Comparison of ENCODE assay signal across 17 mouse cellular contexts in the genomic region with DNA sequence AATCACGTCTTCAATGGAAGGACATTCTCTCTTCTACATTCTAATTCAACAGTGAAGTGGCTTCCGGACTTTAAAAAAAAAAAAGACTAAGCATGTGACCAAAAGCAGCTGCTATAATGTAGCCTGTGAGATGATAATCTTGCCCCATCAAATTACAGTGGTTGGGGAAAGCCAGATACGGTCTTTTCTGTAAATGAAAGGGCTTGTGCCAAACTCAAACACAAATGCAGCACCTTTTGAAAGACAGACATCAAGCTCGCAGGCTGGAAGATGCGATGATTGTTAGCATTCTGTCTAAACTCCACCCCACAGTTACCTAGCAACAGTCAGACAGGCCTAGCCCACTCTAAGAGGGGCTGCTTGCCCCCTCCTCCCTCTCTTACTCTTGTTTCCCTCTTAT. TPM values are rescaled to one million over a fixed set of nuclear protein-coding genes. Genes with fewer than 3 reads are reported as not detected.
DNase-seq lines count a peak whose midpoint lies in the region; ATAC-seq and TF ChIP-seq lines count a peak whose summit lies in the region.
"Had no signal": no experiment of that assay in that cellular context is flagged by ENCODE, and none has a peak within 500 bp of the region (broad histone marks: within the 10 kb centered on the region; RNA-seq: fewer than 3 reads in every experiment).

No protein-coding gene starts in this region.

- H3K36me3 ChIP-seq in intestine, embryonic 14.5 days (ENCODE audit: control insufficient read depth, insufficient read depth, low read length): peaks cover 33% of the 10 kb centered on the region
- H3K36me3 ChIP-seq in intestine, embryonic 16.5 days (ENCODE audit: control insufficient read depth, insufficient read depth, low read length): peaks cover 6% of the 10 kb centered on the region; the same call in 1 of the 2 replicates
- H3K36me3 ChIP-seq in neural tube, embryonic 12.5 days: peaks cover 32% of the 10 kb centered on the region
- peaks cover 24% of the 10 kb centered on the region for H3K36me3 ChIP-seq in neural tube, embryonic 15.5 days

- no peak overlapping the region for H3K9ac ChIP-seq in intestine, embryonic 14.5 days (ENCODE audit: low read length)
- H3K9ac ChIP-seq in intestine, embryonic 16.5 days (ENCODE audit: low read depth, low read length): no peak overlapping the region
- H3K9ac ChIP-seq in neural tube, embryonic 12.5 days: 0 out of 2 replicates have a peak overlapping the region, but pooled peaks have one; percentile 30
- H3K9ac ChIP-seq in neural tube, embryonic 15.5 days (replicated peaks): no peak overlapping the region
- H3K9ac ChIP-seq: embryonic facial prominence, embryonic 12.5 days; forebrain, embryonic 15.5 days; hindbrain, embryonic 14.5 days; liver, embryonic 15.5 days had no signal

- no peak overlapping the region for H3K4me3 ChIP-seq in intestine, embryonic 14.5 days (ENCODE audit: low read depth, low read length)
- H3K4me3 ChIP-seq in intestine, embryonic 16.5 days (ENCODE audit: low read length): no peak overlapping the region
- no peak overlapping the region for H3K4me3 ChIP-seq in neural tube, embryonic 12.5 days
- H3K4me3 ChIP-seq in neural tube, embryonic 15.5 days (replicated peaks): no peak overlapping the region
- no peak overlapping the region for H3K4me3 ChIP-seq in olfactory bulb, adult 2 months (ENCODE audit: insufficient read depth, low read depth, low read length)
- H3K4me3 ChIP-seq: embryonic facial prominence, embryonic 12.5 days; forebrain, embryonic 15.5 days; liver, embryonic 15.5 days had no signal

- TF ChIP-seq CTCF in olfactory bulb, adult 2 months (IDR thresholded peaks at IDR 0.05; ENCODE audit: insufficient read depth, low read depth, low read length): no peak

- ATAC-seq in intestine, embryonic 14.5 days (replicated peaks; ENCODE audit: low FRiP score, low TSS enrichment, low read depth): no peak
- ATAC-seq in intestine, embryonic 16.5 days: no peak
- ATAC-seq in neural tube, embryonic 12.5 days (ENCODE audit: low FRiP score, low read depth): no peak
- ATAC-seq in neural tube, embryonic 15.5 days (ENCODE audit: low FRiP score): no peak
- ATAC-seq: forebrain, embryonic 15.5 days had no signal

- no peaks in the 10 kb centered on the region for H3K27me3 ChIP-seq in intestine, embryonic 14.5 days (replicated peaks; ENCODE audit: control insufficient read depth, insufficient read depth, low read length)
- H3K27me3 ChIP-seq in intestine, embryonic 16.5 days (replicated peaks; ENCODE audit: control insufficient read depth, insufficient read depth, low read length): no peaks in the 10 kb centered on the region
- H3K27me3 ChIP-seq in neural tube, embryonic 12.5 days (replicated peaks): no peaks in the 10 kb centered on the region
- H3K27me3 ChIP-seq in neural tube, embryonic 15.5 days (replicated peaks): no peaks in the 10 kb centered on the region
- H3K27me3 ChIP-seq: embryonic facial prominence, embryonic 12.5 days; forebrain, embryonic 15.5 days; liver, embryonic 15.5 days had no signal

- H3K4me1 ChIP-seq in intestine, embryonic 14.5 days (replicated peaks; ENCODE audit: control insufficient read depth, insufficient read depth, low read length): peaks cover 7% of the 10 kb centered on the region
- peaks cover 14% of the 10 kb centered on the region for H3K4me1 ChIP-seq in intestine, embryonic 16.5 days (ENCODE audit: control insufficient read depth, insufficient read depth, low read length)
- peaks cover 28% of the 10 kb centered on the region for H3K4me1 ChIP-seq in neural tube, embryonic 12.5 days
- H3K4me1 ChIP-seq in neural tube, embryonic 15.5 days: peaks cover 47% of the 10 kb centered on the region
- H3K4me1 ChIP-seq in olfactory bulb, adult 2 months (ENCODE audit: control insufficient read depth, insufficient read depth, low read length): peaks cover 16% of the 10 kb centered on the region

- no peak overlapping the region for H3K27ac ChIP-seq in intestine, embryonic 14.5 days (ENCODE audit: low read depth)
- H3K27ac ChIP-seq in intestine, embryonic 16.5 days (ENCODE audit: low read length): no peak overlapping the region
- H3K27ac ChIP-seq in neural tube, embryonic 12.5 days: 0 out of 2 replicates have a peak overlapping the region, but pooled peaks have one; percentile 9
- H3K27ac ChIP-seq in neural tube, embryonic 15.5 days (replicated peaks): no peak overlapping the region
- peak overlapping the region; percentile 70 for H3K27ac ChIP-seq in olfactory bulb, adult 2 months (ENCODE audit: insufficient read depth, low read depth, low read length)
- H3K27ac ChIP-seq: embryonic facial prominence, embryonic 12.5 days; hindbrain, embryonic 14.5 days; liver, embryonic 15.5 days had no signal

- no peak overlapping the region for H3K4me2 ChIP-seq in intestine, embryonic 14.5 days (ENCODE audit: low read length)
- H3K4me2 ChIP-seq in intestine, embryonic 16.5 days (ENCODE audit: low read depth, low read length): no peak overlapping the region
- peak overlapping the region; percentile 24 for H3K4me2 ChIP-seq in neural tube, embryonic 12.5 days (replicated peaks)
- no peak overlapping the region for H3K4me2 ChIP-seq in neural tube, embryonic 15.5 days
- H3K4me2 ChIP-seq: embryonic facial prominence, embryonic 12.5 days; forebrain, embryonic 15.5 days; hindbrain, embryonic 14.5 days; liver, embryonic 15.5 days had no signal

- no peak for TF ChIP-seq POLR2A in olfactory bulb, adult 2 months (IDR thresholded peaks at IDR 0.05; ENCODE audit: insufficient read depth, low read depth, low read length)

- 45% methylated on average over 5 of the region's 5 CpGs for WGBS in intestine, embryonic 14.5 days
- WGBS in intestine, embryonic 16.5 days: 47% methylated on average over 5 of the region's 5 CpGs
- WGBS in neural tube, embryonic 12.5 days: 27% methylated on average over 5 of the region's 5 CpGs
- WGBS in neural tube, embryonic 15.5 days: 22% methylated on average over 5 of the region's 5 CpGs
- WGBS in olfactory bulb, adult 2 months: 38% methylated on average over 5 of the region's 5 CpGs

- H3K9me3 ChIP-seq in intestine, embryonic 14.5 days (ENCODE audit: control insufficient read depth, low read length): no peaks in the 10 kb centered on the region
- H3K9me3 ChIP-seq in intestine, embryonic 16.5 days (ENCODE audit: control insufficient read depth, low read length): no peaks in the 10 kb centered on the region
- no peaks in the 10 kb centered on the region for H3K9me3 ChIP-seq in neural tube, embryonic 12.5 days
- no peaks in the 10 kb centered on the region for H3K9me3 ChIP-seq in neural tube, embryonic 15.5 days (replicated peaks)
- H3K9me3 ChIP-seq: embryonic facial prominence, embryonic 12.5 days; forebrain, embryonic 15.5 days; liver, embryonic 15.5 days had no signal

- DNase-seq in intestine, embryonic 14.5 days (ENCODE audit: low spot score): peak; percentile 44
- peak; percentile 76 for DNase-seq in MN1 (ENCODE audit: low spot score)
- DNase-seq in lung, postnatal 4 days: no peak
- DNase-seq: adrenal gland, postnatal 25 days; gastrocnemius, postnatal 14 days; lung, postnatal 36 days; midbrain, embryonic 14.5 days; thymus, adult 2 months had no signal

RNA-seq across cellular contexts. Expression of a gene that starts 17.3 kb away (rescaled TPM):
- 341 and 386 TPM in 2 replicates for polyA plus RNA-seq in intestine, embryonic 14.5 days (2014; fragmentation: Nextera tagmentation; extraction: Ambion mirVana)
- 452 and 553 TPM in 2 replicates for polyA plus RNA-seq in intestine, embryonic 16.5 days (2015; fragmentation: Nextera tagmentation; extraction: Ambion mirVana)
- polyA plus RNA-seq in neural tube, embryonic 12.5 days (2016; fragmentation: Nextera tagmentation; extraction: Ambion mirVana): 353 and 371 TPM in 2 replicates
- 256 and 264 TPM in 2 replicates for polyA plus RNA-seq in neural tube, embryonic 15.5 days (2015; fragmentation: Nextera tagmentation; extraction: Ambion mirVana)
- polyA plus RNA-seq in olfactory bulb, adult 2 months (2012; ENCODE audit: insufficient read depth, insufficient read length, low replicate concordance, missing spikeins): 299 and 337 TPM in 2 replicates

RNA-seq across cellular contexts. Expression of a gene that starts 22.1 kb away (rescaled TPM):
- 0.08 and 0.20 TPM in 2 replicates for polyA plus RNA-seq in intestine, embryonic 14.5 days (2014; fragmentation: Nextera tagmentation; extraction: Ambion mirVana)
- 0.09 and 0.22 TPM in 2 replicates for polyA plus RNA-seq in intestine, embryonic 16.5 days (2015; fragmentation: Nextera tagmentation; extraction: Ambion mirVana)
- polyA plus RNA-seq in neural tube, embryonic 12.5 days (2016; fragmentation: Nextera tagmentation; extraction: Ambion mirVana): 0.05 and 0.08 TPM in 2 replicates
- 0.09 and 0.15 TPM in 2 replicates for polyA plus RNA-seq in neural tube, embryonic 15.5 days (2015; fragmentation: Nextera tagmentation; extraction: Ambion mirVana)
- not detected in 2 replicates for polyA plus RNA-seq in olfactory bulb, adult 2 months (2012; ENCODE audit: insufficient read depth, insufficient read length, low replicate concordance, missing spikeins)
- polyA plus RNA-seq: limb, embryonic 11.5 days; liver, embryonic 15.5 days had no signal

Comparison
In these comparisons a context has a peak if more than half of its experiments do, and no peak if none do; other contexts are left out.
1. H3K27ac ChIP-seq: peak in neural tube, embryonic 12.5 days (single experiment) and olfactory bulb, adult 2 months (single experiment); none in intestine, embryonic 14.5 days (single experiment), intestine, embryonic 16.5 days (single experiment) and neural tube, embryonic 15.5 days (single experiment).
2. DNase-seq: peak in intestine, embryonic 14.5 days (single experiment) and MN1 (single experiment); none in lung, postnatal 4 days (0 of 2).